Mouse (Mus musculus) neutrophil, adult 59 days (primary cell): ENCODE measurements around the gene Vegfc. TPM values are rescaled to one million over a fixed set of nuclear protein-coding genes. Genes with fewer than 3 reads are reported as not detected.

Experiments used
- total RNA-seq, 2 experiments: library from RNA; stranded (reverse); gene quantifications; 1 replicate in 1 of 2; 2 replicates in 1 of 2; pipeline ENCODE4 v1.2.4; 2023

The Vegfc gene
- total RNA-seq: not detected

DNA sequence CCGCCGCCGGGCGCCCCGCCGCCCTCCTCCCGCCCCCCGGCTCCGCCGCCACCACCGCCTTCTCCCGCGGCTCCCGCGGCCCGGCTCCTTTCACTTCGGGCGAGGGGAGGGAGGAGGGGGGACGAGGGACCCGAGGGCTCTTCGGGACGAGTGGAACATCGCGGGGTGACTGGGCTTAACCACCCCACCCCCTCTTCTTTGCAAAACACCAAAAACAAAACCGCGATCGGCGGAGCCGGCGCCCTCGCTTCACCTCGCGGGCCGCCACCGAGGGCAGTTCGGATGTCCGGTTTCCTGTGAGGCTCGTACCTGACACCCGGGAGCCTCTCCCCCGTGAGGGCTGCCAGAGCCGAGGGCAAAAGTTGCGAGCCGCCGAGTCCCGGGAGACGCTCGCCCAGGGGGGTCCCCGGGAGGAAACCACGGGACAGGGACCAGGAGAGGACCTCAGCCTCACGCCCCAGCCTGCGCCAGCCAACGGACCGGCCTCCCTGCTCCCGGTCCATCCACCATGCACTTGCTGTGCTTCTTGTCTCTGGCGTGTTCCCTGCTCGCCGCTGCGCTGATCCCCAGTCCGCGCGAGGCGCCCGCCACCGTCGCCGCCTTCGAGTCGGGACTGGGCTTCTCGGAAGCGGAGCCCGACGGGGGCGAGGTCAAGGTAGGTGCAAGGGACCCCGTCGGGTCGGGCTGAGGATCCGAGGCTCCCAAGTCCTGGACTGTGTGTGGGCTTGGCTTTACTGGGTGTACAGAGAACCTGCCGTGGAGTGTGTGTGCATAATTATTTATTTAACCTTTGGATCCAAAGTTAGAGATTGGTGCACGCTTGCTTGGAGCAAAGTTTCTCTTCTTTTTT lies at the start of gene Vegfc:
Gene Vegfc (plus strand): TSS at position 336 of the 850 bp plus-strand sequence.

